Mouse (Mus musculus): ENCODE results near the gene AU021092. TPM values are rescaled to one million over a fixed set of nuclear protein-coding genes. Genes with fewer than 3 reads are reported as not detected.

The AU021092 gene
- polyA plus RNA-seq, 1 experiment from 2014 or later, result 0.99 TPM

Small RNA genes within 50 kb of the gene (microRNA-seq; reads per million reads assigned to microRNA genes)
- gene Gm23689 (not detected), gene Gm26095 (not detected), gene Mir6364 (not detected)

Other genes with a start within 250 kb of the AU021092 start
- gene Sept12, start 224.4 kb downstream of the AU021092 start, polyA plus RNA-seq (2016; fragmentation: Nextera tagmentation; extraction: Ambion mirVana), result not detected in 2 replicates
- 3.0 and 4.2 TPM in 2 replicates for gene Smim22, start 215.0 kb downstream of the AU021092 start, polyA plus RNA-seq (2016; fragmentation: Nextera tagmentation; extraction: Ambion mirVana)
- 55.5 and 57.4 TPM in 2 replicates for gene Rogdi, start 208.7 kb downstream of the AU021092 start, polyA plus RNA-seq (2016; fragmentation: Nextera tagmentation; extraction: Ambion mirVana)
- gene Glyr1, start 172.4 kb downstream of the AU021092 start, polyA plus RNA-seq (2016; fragmentation: Nextera tagmentation; extraction: Ambion mirVana), result 129 and 130 TPM in 2 replicates
- gene Ubn1, start 172.2 kb downstream of the AU021092 start, polyA plus RNA-seq (2016; fragmentation: Nextera tagmentation; extraction: Ambion mirVana), result 13.3 and 15.7 TPM in 2 replicates
- gene Ppl, start 89.9 kb downstream of the AU021092 start, polyA plus RNA-seq (2016; fragmentation: Nextera tagmentation; extraction: Ambion mirVana), result 2.0 and 2.7 TPM in 2 replicates
- gene Sec14l5, start 75.2 kb downstream of the AU021092 start, polyA plus RNA-seq (2016; fragmentation: Nextera tagmentation; extraction: Ambion mirVana), result not detected in 2 replicates
- 18.0 and 18.7 TPM in 2 replicates for gene Nagpa, start 18.3 kb downstream of the AU021092 start, polyA plus RNA-seq (2016; fragmentation: Nextera tagmentation; extraction: Ambion mirVana)
- 27.6 and 27.7 TPM in 2 replicates for gene Alg1, start 11.3 kb upstream of the AU021092 start, polyA plus RNA-seq (2016; fragmentation: Nextera tagmentation; extraction: Ambion mirVana)
- gene Eef2kmt, start 33.7 kb upstream of the AU021092 start, polyA plus RNA-seq (2016; fragmentation: Nextera tagmentation; extraction: Ambion mirVana), result 23.3 and 24.8 TPM in 2 replicates

All from heart, embryonic 10.5 days (tissue).